Mouse (Mus musculus) ES-Bruce4 (cell line): ENCODE data around the gene Ywhae. TPM values are rescaled to one million over a fixed set of nuclear protein-coding genes. Genes with fewer than 3 reads are reported as not detected.

Experiments used
- H3K27ac ChIP-seq: 2 replicates; pipeline ENCODE4 v1.5.1; 2012; ENCODE audit warnings: low read length, inconsistent platforms; ENCODE audit not compliant: insufficient read depth
- H3K27me3 ChIP-seq: 2 replicates; pipeline ENCODE4 v1.6.1; 2012; ENCODE audit warnings: mild to moderate bottlenecking, low read length, inconsistent platforms; ENCODE audit not compliant: control insufficient read depth, poor library complexity, insufficient read depth, severe bottlenecking
- H3K36me3 ChIP-seq: 2 replicates; pipeline ENCODE4 v1.6.1; 2012; ENCODE audit warnings: inconsistent platforms, mild to moderate bottlenecking, low read length, moderate library complexity; ENCODE audit not compliant: control insufficient read depth, poor library complexity, insufficient read depth, severe bottlenecking
- H3K4me1 ChIP-seq: one replicate; pipeline ENCODE4 v1.8.1; 2011; ENCODE audit warnings: low read length; ENCODE audit not compliant: control insufficient read depth, insufficient read depth
- H3K4me3 ChIP-seq: 2 replicates; pipeline ENCODE4 v1.5.1; 2011; ENCODE audit warnings: low read depth, mild to moderate bottlenecking, low read length
- H3K9ac ChIP-seq: 2 replicates; pipeline ENCODE4 v1.6.1; 2012; ENCODE audit warnings: low read depth, mild to moderate bottlenecking, inconsistent platforms; ENCODE audit not compliant: poor library complexity, severe bottlenecking
- H3K9me3 ChIP-seq: replicated peaks from 2 replicates; pipeline ENCODE4 v1.6.1; 2012; ENCODE audit warnings: mild to moderate bottlenecking, low read length, inconsistent platforms; ENCODE audit not compliant: control insufficient read depth, poor library complexity, insufficient read depth, severe bottlenecking
- CTCF ChIP-seq: IDR thresholded peaks from one replicate; pipeline ENCODE4 v1.8.1; 2011; ENCODE audit warnings: low read depth, low read length
- EP300 ChIP-seq: IDR thresholded peaks from 2 replicates; pipeline ENCODE4 v1.6.1; 2011; ENCODE audit warnings: low read depth, low read length; ENCODE audit not compliant: insufficient read depth
- POLR2A ChIP-seq: IDR thresholded peaks from one replicate; pipeline ENCODE4 v1.8.1; 2011; ENCODE audit warnings: low read length; ENCODE audit not compliant: insufficient read depth
- polyA plus RNA-seq: library from polyadenylated mRNA; stranded (reverse); fragments of >200 nt; gene quantifications from 2 replicates; pipeline ENCODE4 v1.2.4, GENCODE M21; 2011; ENCODE audit warnings: low read depth; ENCODE audit not compliant: missing spikeins, insufficient read depth, insufficient read length

Ywhae gene
- polyA plus RNA-seq, 1 experiment = 1,367 TPM

DNA sequence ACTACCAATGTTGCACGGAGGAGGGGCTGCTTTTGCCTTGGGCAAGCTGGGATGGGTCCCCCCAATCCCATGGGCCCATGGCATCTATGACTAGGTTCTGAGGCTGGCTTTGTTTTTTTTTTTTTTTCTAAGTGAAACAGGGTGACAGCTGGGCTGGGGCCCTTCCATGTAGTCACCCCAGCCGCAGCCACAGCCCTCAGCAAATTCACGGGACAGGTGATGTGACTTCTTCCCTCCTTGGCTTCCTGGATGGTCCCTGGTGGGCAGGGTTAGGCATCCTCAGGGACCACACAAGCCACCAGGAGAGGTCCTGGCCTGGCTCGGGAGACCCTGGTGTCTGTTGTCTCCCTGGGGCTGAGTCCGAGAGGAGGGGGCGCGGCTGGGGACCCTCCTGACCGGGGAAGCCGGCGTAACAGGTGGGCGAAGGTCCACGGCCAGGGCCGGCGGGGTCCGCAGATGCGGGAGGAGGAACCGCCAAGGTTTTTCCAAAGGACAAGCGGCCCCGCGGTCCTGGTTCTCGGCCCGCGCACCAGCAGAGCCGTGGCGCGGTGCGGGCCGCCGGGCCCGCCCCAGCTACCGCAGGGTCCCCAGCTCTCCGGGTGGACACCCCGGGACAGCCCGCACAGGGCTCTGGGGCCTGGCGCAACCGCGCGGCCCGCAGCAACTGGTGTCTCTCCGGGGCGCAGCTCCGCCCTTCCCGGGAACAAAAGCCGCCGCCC, 62.1 kb downstream of the Ywhae start:
- peak overlapping the region; percentile 41 for H3K4me3 ChIP-seq
- H3K27me3 ChIP-seq = peaks cover 23% of the 10 kb centered on the region
- no peaks in the 10 kb centered on the region for H3K4me1 ChIP-seq
- no peak overlapping the region for H3K27ac ChIP-seq
- no peaks in the 10 kb centered on the region for H3K9me3 ChIP-seq
- no peaks in the 10 kb centered on the region for H3K36me3 ChIP-seq
- TF ChIP-seq EP300 (no peak), CTCF (no peak), POLR2A (no peak)
- H3K9ac ChIP-seq = peak overlapping the region; percentile 71

- Histone ChIP-seq H3K4me3 (peak overlapping the region; percentile 41), H3K27me3 (peaks cover 23% of the 10 kb centered on the region), H3K4me1 (no peaks in the 10 kb centered on the region)
Observed at GRCm38 (mm10) chr11:75795321-75795636, 62.6 kb downstream of the Ywhae start.

GRCm38 (mm10) chr11:75796029-75796445, 63.4 kb downstream of the Ywhae start, which contains the start of gene Doc2b:
Gene Doc2b, minus strand, starts transcription at chr11:75796049.
- Histone ChIP-seq H3K9me3 (no peaks in the 10 kb centered on the region), H3K9ac (peak within 1 kb of the TSS; percentile 71), H3K27me3 (peaks cover 23% of the 10 kb centered on the region), H3K4me1 (no peaks in the 10 kb centered on the region), H3K4me3 (peak within 1 kb of the TSS; percentile 75), H3K36me3 (no peaks in the 10 kb centered on the region), H3K27ac (no peak within 1 kb of the TSS)
- TF ChIP-seq EP300 (no peak), POLR2A (no peak), CTCF (no peak)

More at GRCm38 (mm10) chr11:75795321-75795636, 62.6 kb downstream of the Ywhae start:
- no peak overlapping the region for H3K27ac ChIP-seq
- TF ChIP-seq CTCF (no peak), POLR2A (no peak), EP300 (no peak)
- H3K36me3 ChIP-seq = no peaks in the 10 kb centered on the region
- H3K9ac ChIP-seq = peak overlapping the region; percentile 71
- no peaks in the 10 kb centered on the region for H3K9me3 ChIP-seq

- Histone ChIP-seq H3K27ac (no peak overlapping the region), H3K27me3 (peaks cover 23% of the 10 kb centered on the region), H3K36me3 (no peaks in the 10 kb centered on the region), H3K4me1 (peaks cover 2% of the 10 kb centered on the region), H3K9ac (no peak overlapping the region), H3K4me3 (peak overlapping the region; percentile 75; the same call in 1 of the 2 replicates), H3K9me3 (no peaks in the 10 kb centered on the region)
- TF ChIP-seq EP300 (no peak), POLR2A (no peak), CTCF (no peak)
Observed at GRCm38 (mm10) chr11:75796536-75797246, 64.0 kb downstream of the Ywhae start.

GRCm38 (mm10) chr11:75801369-75801768, 68.7 kb downstream of the Ywhae start:
- Histone ChIP-seq H3K36me3 (no peaks in the 10 kb centered on the region), H3K27me3 (0 out of 2 replicates have a peak, but pooled peaks cover 2% of the 10 kb centered on the region), H3K9ac (no peak overlapping the region), H3K27ac (no peak overlapping the region), H3K4me3 (no peak overlapping the region), H3K9me3 (no peaks in the 10 kb centered on the region), H3K4me1 (peaks cover 3% of the 10 kb centered on the region)
- TF ChIP-seq EP300 (no peak), POLR2A (no peak), CTCF (no peak)
